Mouse (Mus musculus): ENCODE results near the gene Dpp9. TPM values are rescaled to one million over a fixed set of nuclear protein-coding genes. Genes with fewer than 3 reads are reported as not detected.

Gene Dpp9
- total RNA-seq, 2 experiments from 2014 or later, result 65.3 to 66.1 TPM

- peak overlapping the region; percentile 95 for H3K27ac ChIP-seq
- peak overlapping the region; percentile 64 for H3K4me3 ChIP-seq
- no peak for DNase-seq (ENCODE audit: low spot score in 2 of 2)
- no peak for TF ChIP-seq CTCF (conservative IDR thresholded peaks at IDR 0.05)
Observed at GRCm38 (mm10) chr17:56139355-56139754, 79.3 kb downstream of the Dpp9 start.

GRCm38 (mm10) chr17:56137839-56138613 lies 80.7 kb downstream of the Dpp9 start:
- Histone ChIP-seq H3K27ac (peak overlapping the region; percentile 95; the same call in 1 of the 2 replicates), H3K4me3 (peak overlapping the region; percentile 64)
- TF ChIP-seq CTCF (conservative IDR thresholded peaks at IDR 0.05), result no peak
- DNase-seq (ENCODE audit: low spot score in 2 of 2), result no peak

Small RNA genes lying within 50 kb of the gene (microRNA-seq; reads per million reads assigned to microRNA genes)
- gene Gm44397, result 0 reads per million in 2 experiments
- gene Mir7b, result 1,976 to 2,331 reads per million in 2 experiments

Other genes starting within 250 kb of the Dpp9 start
- gene Shd, start 248.4 kb downstream of the Dpp9 start, total RNA-seq (2021), result 10 to 100 TPM; 23.7 to 28.4 TPM
- 10 to 100 TPM; 67.2 to 69.0 TPM for gene Fsd1, start 232.4 kb downstream of the Dpp9 start, total RNA-seq (2021)
- 1 to 10 TPM; 2.2 to 2.8 TPM for gene Stap2, start 213.3 kb downstream of the Dpp9 start, total RNA-seq (2021)
- gene Mpnd, start 213.2 kb downstream of the Dpp9 start, total RNA-seq (2021), result 100 to 1,000 TPM; 101 to 103 TPM
- gene Sh3gl1, start 182.3 kb downstream of the Dpp9 start, total RNA-seq (2021), result 10 to 100 TPM; 63.0 to 69.7 TPM
- gene Chaf1a, start 178.5 kb downstream of the Dpp9 start, total RNA-seq (2021), result 1 to 10 TPM; 2.7 to 3.3 TPM
- gene Ubxn6, start 143.9 kb downstream of the Dpp9 start, total RNA-seq (2021), result 10 to 100 TPM; 82.9 to 89.3 TPM
- 100 to 1,000 TPM; 122 to 135 TPM for gene Hdgfl2, start 139.3 kb downstream of the Dpp9 start, total RNA-seq (2021)
- 10 to 100 TPM in 1 of 2 experiments, 1 to 10 TPM in 1; 7.5 to 10.1 TPM for gene Plin4, start 109.1 kb downstream of the Dpp9 start, total RNA-seq (2021)
- gene Plin5, start 101.3 kb downstream of the Dpp9 start, total RNA-seq (2021), result under 1 TPM; 0.54 to 0.76 TPM
- 1 to 10 TPM in 1 of 2 experiments, under 1 TPM in 1; 0.77 to 1.6 TPM for gene Lrg1, start 96.9 kb downstream of the Dpp9 start, total RNA-seq (2021)
- gene Sema6b, start 78.6 kb downstream of the Dpp9 start, total RNA-seq (2021), result 100 to 1,000 TPM; 125 to 133 TPM
- 1 to 10 TPM; 5.4 to 7.0 TPM for gene Tnfaip8l1, start 56.4 kb downstream of the Dpp9 start, total RNA-seq (2021)
- gene Mydgf, start 35.0 kb downstream of the Dpp9 start, total RNA-seq (2021), result 10 to 100 TPM; 40.6 to 41.1 TPM
- gene Fem1a, start 37.9 kb upstream of the Dpp9 start, total RNA-seq (2021), result 10 to 100 TPM; 36.4 to 37.1 TPM
- gene Ticam1, start 57.9 kb upstream of the Dpp9 start, total RNA-seq (2021), result 1 to 10 TPM; 6.1 to 7.1 TPM
- 10 to 100 TPM; 16.8 to 17.2 TPM for gene Plin3, start 74.0 kb upstream of the Dpp9 start, total RNA-seq (2021)
- gene Arrdc5, start 81.4 kb upstream of the Dpp9 start, total RNA-seq (2021), result not detected
- gene Uhrf1, start 84.4 kb upstream of the Dpp9 start, total RNA-seq (2021), result 1 to 10 TPM; 1.7 to 2.1 TPM
- gene Kdm4b, start 107.2 kb upstream of the Dpp9 start, total RNA-seq (2021), result 10 to 100 TPM; 87.8 to 96.3 TPM

All from layer of hippocampus, adult 2 months (tissue).